Mouse (Mus musculus): ENCODE measurements around the gene 4930583I09Rik. TPM values are rescaled to one million over a fixed set of nuclear protein-coding genes. Genes with fewer than 3 reads are reported as not detected.

Gene 4930583I09Rik
- not detected in 2 replicates for polyA plus RNA-seq (2015; fragmentation: Nextera tagmentation; extraction: Ambion mirVana)

DNA sequence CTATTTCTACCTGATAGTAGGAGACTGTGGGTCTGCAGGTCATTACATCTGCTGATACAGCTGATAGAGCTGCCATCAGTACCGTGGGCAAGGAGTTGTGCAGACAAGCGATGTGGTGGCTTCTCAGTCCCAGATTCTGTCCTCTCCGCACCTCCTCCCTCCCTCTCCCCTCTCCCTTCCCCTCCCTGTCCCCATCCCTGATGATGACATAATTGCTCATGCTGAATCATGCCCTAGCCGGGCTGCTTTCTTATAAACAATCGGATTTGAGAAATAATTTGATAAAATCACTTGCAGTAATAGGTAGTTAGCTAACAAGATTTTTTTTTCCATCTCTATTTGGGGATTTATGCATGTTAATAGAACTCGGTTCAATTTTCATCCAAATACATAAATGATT, at the start of gene 4930583I09Rik:
Gene 4930583I09Rik (minus strand): TSS at position 144 of the 400 bp plus-strand sequence.
- WGBS: 36% methylated on average over 6 of the region's 6 CpGs
- Histone ChIP-seq H3K4me3 (replicated peaks) (no peak within 1 kb of the TSS), H3K4me1 (0 out of 2 replicates have a peak, but pooled peaks cover 8% of the 10 kb centered on the region), H3K27me3 (no peaks in the 10 kb centered on the region), H3K27ac (replicated peaks) (no peak within 1 kb of the TSS), H3K9ac (no peak within 1 kb of the TSS), H3K4me2 (replicated peaks) (peak within 1 kb of the TSS; percentile 25), H3K36me3 (no peaks in the 10 kb centered on the region), H3K9me3 (replicated peaks) (no peaks in the 10 kb centered on the region)
- no peak for ATAC-seq (ENCODE audit: insufficient number of reproducible peaks, low FRiP score, low TSS enrichment, low read depth)

GRCm38 (mm10) chr17:64876111-64876510, 40.2 kb upstream of the 4930583I09Rik start:
- no peaks in the 10 kb centered on the region for H3K36me3 ChIP-seq
- H3K4me1 ChIP-seq: no peaks in the 10 kb centered on the region
- H3K27ac ChIP-seq (replicated peaks): no peak overlapping the region
- H3K9me3 ChIP-seq (replicated peaks): no peaks in the 10 kb centered on the region
- WGBS: 48% methylated on average over 12 of the region's 12 CpGs
- 0 out of 2 replicates have a peak, but pooled peaks cover 3% of the 10 kb centered on the region for H3K27me3 ChIP-seq
- H3K9ac ChIP-seq: no peak overlapping the region
- no peak overlapping the region for H3K4me2 ChIP-seq (replicated peaks)
- no peak for ATAC-seq (ENCODE audit: insufficient number of reproducible peaks, low FRiP score, low TSS enrichment, low read depth)
- H3K4me3 ChIP-seq (replicated peaks): no peak overlapping the region

GRCm38 (mm10) chr17:64873651-64874072, 37.8 kb upstream of the 4930583I09Rik start:
- no peak overlapping the region for H3K4me3 ChIP-seq (replicated peaks)
- no peak overlapping the region for H3K27ac ChIP-seq (replicated peaks)
- H3K9me3 ChIP-seq (replicated peaks): no peaks in the 10 kb centered on the region
- H3K27me3 ChIP-seq: 0 out of 2 replicates have a peak, but pooled peaks cover 3% of the 10 kb centered on the region
- no peak overlapping the region for H3K4me2 ChIP-seq (replicated peaks)
- WGBS: 20% methylated on average over 4 of the region's 4 CpGs
- no peaks in the 10 kb centered on the region for H3K4me1 ChIP-seq
- H3K36me3 ChIP-seq: no peaks in the 10 kb centered on the region
- no peak; the same call in 1 of the 2 replicates for ATAC-seq (ENCODE audit: insufficient number of reproducible peaks, low FRiP score, low TSS enrichment, low read depth)
- no peak overlapping the region for H3K9ac ChIP-seq

GRCm38 (mm10) chr17:64863817-64864216, 27.9 kb upstream of the 4930583I09Rik start:
- H3K4me3 ChIP-seq (replicated peaks): no peak overlapping the region
- no peak overlapping the region for H3K9ac ChIP-seq
- H3K27ac ChIP-seq (replicated peaks): no peak overlapping the region
- 70% methylated on average over 4 of the region's 4 CpGs for WGBS
- H3K4me2 ChIP-seq (replicated peaks): no peak overlapping the region
- ATAC-seq (ENCODE audit: insufficient number of reproducible peaks, low FRiP score, low TSS enrichment, low read depth): no peak
- H3K4me1 ChIP-seq: no peaks in the 10 kb centered on the region
- H3K36me3 ChIP-seq: no peaks in the 10 kb centered on the region
- H3K9me3 ChIP-seq (replicated peaks): no peaks in the 10 kb centered on the region
- no peaks in the 10 kb centered on the region for H3K27me3 ChIP-seq

- 68% methylated on average over 3 of the region's 3 CpGs for WGBS
- no peak overlapping the region for H3K27ac ChIP-seq (replicated peaks)
- no peaks in the 10 kb centered on the region for H3K4me1 ChIP-seq
- no peak overlapping the region for H3K9ac ChIP-seq
- no peaks in the 10 kb centered on the region for H3K27me3 ChIP-seq
- no peak for ATAC-seq (ENCODE audit: insufficient number of reproducible peaks, low FRiP score, low TSS enrichment, low read depth)
- no peak overlapping the region for H3K4me3 ChIP-seq (replicated peaks)
- no peaks in the 10 kb centered on the region for H3K9me3 ChIP-seq (replicated peaks)
- H3K36me3 ChIP-seq: no peaks in the 10 kb centered on the region
- H3K4me2 ChIP-seq (replicated peaks): no peak overlapping the region
These were observed 25.1 kb upstream of the 4930583I09Rik start for GRCm38 (mm10) chr17:64860963-64861362.

GRCm38 (mm10) chr17:64858848-64859247, 23.0 kb upstream of the 4930583I09Rik start:
- 65% methylated on average over 6 of the region's 6 CpGs for WGBS
- Histone ChIP-seq H3K4me2 (replicated peaks) (no peak overlapping the region), H3K4me1 (no peaks in the 10 kb centered on the region), H3K4me3 (replicated peaks) (no peak overlapping the region), H3K9ac (no peak overlapping the region), H3K27ac (replicated peaks) (no peak overlapping the region), H3K9me3 (replicated peaks) (no peaks in the 10 kb centered on the region), H3K27me3 (no peaks in the 10 kb centered on the region), H3K36me3 (no peaks in the 10 kb centered on the region)
- ATAC-seq (ENCODE audit: insufficient number of reproducible peaks, low FRiP score, low TSS enrichment, low read depth): no peak

DNA sequence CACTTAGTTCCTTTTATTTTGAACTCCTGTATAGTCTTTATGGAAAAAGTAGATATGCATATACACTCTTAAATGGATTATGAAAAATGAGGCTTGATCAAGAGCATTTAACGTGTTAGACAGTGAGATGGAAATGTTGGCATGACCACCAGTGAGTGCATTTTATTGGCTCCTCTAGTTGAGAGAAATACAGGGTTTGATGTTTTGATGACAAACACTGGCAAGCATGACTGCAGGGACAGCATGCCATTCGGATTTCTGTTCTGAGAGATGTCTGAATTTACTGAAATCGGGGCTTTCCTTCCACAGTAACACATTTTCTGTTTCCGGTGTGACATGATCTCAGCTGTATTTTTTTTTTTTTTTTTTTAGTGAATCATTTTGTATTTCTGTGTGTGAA, 12.2 kb upstream of the 4930583I09Rik start:
- ATAC-seq (ENCODE audit: insufficient number of reproducible peaks, low FRiP score, low TSS enrichment, low read depth): no peak
- no peaks in the 10 kb centered on the region for H3K9me3 ChIP-seq (replicated peaks)
- WGBS: 47% methylated on average over 4 of the region's 4 CpGs
- no peak overlapping the region for H3K9ac ChIP-seq
- H3K36me3 ChIP-seq: no peaks in the 10 kb centered on the region
- no peak overlapping the region for H3K4me3 ChIP-seq (replicated peaks)
- no peaks in the 10 kb centered on the region for H3K4me1 ChIP-seq
- no peaks in the 10 kb centered on the region for H3K27me3 ChIP-seq
- no peak overlapping the region for H3K27ac ChIP-seq (replicated peaks)
- no peak overlapping the region for H3K4me2 ChIP-seq (replicated peaks)

DNA sequence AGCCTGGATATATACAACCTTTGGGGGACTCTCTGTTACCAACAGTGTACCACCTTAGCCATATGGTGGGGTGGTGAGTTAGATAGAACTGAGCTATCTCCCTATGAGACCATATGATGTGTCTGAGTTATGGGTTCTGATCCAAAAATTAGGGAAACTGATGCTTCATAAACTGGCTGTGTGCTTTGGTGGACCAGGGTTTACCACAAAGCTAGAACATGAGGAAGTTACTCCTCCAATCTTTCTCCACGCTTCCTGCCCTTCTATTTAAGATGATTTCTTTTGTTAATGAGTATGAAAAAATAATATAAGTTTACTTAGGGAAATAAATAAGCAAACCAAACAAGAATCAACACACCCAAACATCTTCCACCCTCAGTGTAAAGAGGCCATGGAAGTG, 10.8 kb upstream of the 4930583I09Rik start:
- no peaks in the 10 kb centered on the region for H3K4me1 ChIP-seq
- no peaks in the 10 kb centered on the region for H3K9me3 ChIP-seq (replicated peaks)
- no peak overlapping the region for H3K9ac ChIP-seq
- no peaks in the 10 kb centered on the region for H3K27me3 ChIP-seq
- no peak for ATAC-seq (ENCODE audit: insufficient number of reproducible peaks, low FRiP score, low TSS enrichment, low read depth)
- no peak overlapping the region for H3K4me3 ChIP-seq (replicated peaks)
- WGBS: 82% methylated on average over 1 of the region's 1 CpGs
- H3K4me2 ChIP-seq (replicated peaks): no peak overlapping the region
- no peaks in the 10 kb centered on the region for H3K36me3 ChIP-seq
- H3K27ac ChIP-seq (replicated peaks): no peak overlapping the region

GRCm38 (mm10) chr17:64836892-64837291, 1.0 kb upstream of the 4930583I09Rik start:
- Histone ChIP-seq H3K27me3 (no peaks in the 10 kb centered on the region), H3K9ac (no peak overlapping the region), H3K4me2 (replicated peaks) (peak overlapping the region; percentile 25), H3K4me3 (replicated peaks) (no peak overlapping the region), H3K36me3 (no peaks in the 10 kb centered on the region), H3K9me3 (replicated peaks) (no peaks in the 10 kb centered on the region), H3K4me1 (0 out of 2 replicates have a peak, but pooled peaks cover 8% of the 10 kb centered on the region), H3K27ac (replicated peaks) (no peak overlapping the region)
- no peak for ATAC-seq (ENCODE audit: insufficient number of reproducible peaks, low FRiP score, low TSS enrichment, low read depth)
- WGBS: 4% methylated on average over 7 of the region's 7 CpGs

GRCm38 (mm10) chr17:64836352-64836751, 481 bp upstream of the 4930583I09Rik start:
- Histone ChIP-seq H3K9ac (no peak overlapping the region), H3K4me3 (replicated peaks) (no peak overlapping the region), H3K9me3 (replicated peaks) (no peaks in the 10 kb centered on the region), H3K4me2 (replicated peaks) (0 out of 2 replicates have a peak overlapping the region, but pooled peaks have one; percentile 25), H3K27me3 (no peaks in the 10 kb centered on the region), H3K36me3 (no peaks in the 10 kb centered on the region), H3K27ac (replicated peaks) (no peak overlapping the region), H3K4me1 (0 out of 2 replicates have a peak, but pooled peaks cover 8% of the 10 kb centered on the region)
- ATAC-seq (ENCODE audit: insufficient number of reproducible peaks, low FRiP score, low TSS enrichment, low read depth): no peak
- WGBS: 63% methylated on average over 10 of the region's 10 CpGs

GRCm38 (mm10) chr17:64833906-64834490, 1.9 kb downstream of the 4930583I09Rik start:
- H3K27me3 ChIP-seq: no peaks in the 10 kb centered on the region
- ATAC-seq (ENCODE audit: insufficient number of reproducible peaks, low FRiP score, low TSS enrichment, low read depth): no peak
- no peak overlapping the region for H3K27ac ChIP-seq (replicated peaks)
- H3K4me2 ChIP-seq (replicated peaks): no peak overlapping the region
- H3K4me3 ChIP-seq (replicated peaks): no peak overlapping the region
- no peaks in the 10 kb centered on the region for H3K9me3 ChIP-seq (replicated peaks)
- WGBS: 78% methylated on average over 7 of the region's 7 CpGs
- H3K4me1 ChIP-seq: 0 out of 2 replicates have a peak, but pooled peaks cover 8% of the 10 kb centered on the region
- no peaks in the 10 kb centered on the region for H3K36me3 ChIP-seq
- no peak overlapping the region for H3K9ac ChIP-seq

DNA sequence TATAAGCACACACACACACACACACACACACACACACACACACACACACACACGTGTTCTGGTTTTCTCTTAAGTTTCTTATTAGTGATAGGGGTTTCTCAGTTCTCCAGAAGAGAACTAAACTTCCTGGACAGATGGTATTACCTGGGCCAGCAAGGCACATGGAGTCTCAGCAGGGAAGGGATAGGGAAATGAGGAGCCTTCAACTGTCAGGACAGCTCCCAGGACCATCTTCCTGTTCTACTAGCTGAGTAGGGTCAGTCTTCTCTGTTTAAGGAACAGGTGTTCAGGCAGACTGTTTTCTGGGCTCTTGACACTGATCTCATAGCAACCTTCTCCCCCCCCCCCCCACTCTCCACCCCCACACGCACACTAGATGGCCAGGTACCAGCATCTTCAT, 2.8 kb downstream of the 4930583I09Rik start:
- H3K4me3 ChIP-seq (replicated peaks): no peak overlapping the region
- WGBS: 88% methylated on average over 2 of the region's 2 CpGs
- no peak overlapping the region for H3K4me2 ChIP-seq (replicated peaks)
- no peak for ATAC-seq (ENCODE audit: insufficient number of reproducible peaks, low FRiP score, low TSS enrichment, low read depth)
- H3K9ac ChIP-seq: no peak overlapping the region
- 0 out of 2 replicates have a peak, but pooled peaks cover 8% of the 10 kb centered on the region for H3K4me1 ChIP-seq
- H3K27me3 ChIP-seq: no peaks in the 10 kb centered on the region
- no peak overlapping the region for H3K27ac ChIP-seq (replicated peaks)
- H3K36me3 ChIP-seq: no peaks in the 10 kb centered on the region
- no peaks in the 10 kb centered on the region for H3K9me3 ChIP-seq (replicated peaks)

Measured in embryonic facial prominence, embryonic 15.5 days (tissue).